Mouse (Mus musculus): ENCODE measurements around the gene Flt3l.
"Not testable (repeated sequence)": the region's sequence is repeated elsewhere in the genome, so short reads cannot be mapped to it uniquely, and the experiment has no call there.

Gene Flt3l

GRCm38 (mm10) chr7:45125144-45125600, 11.1 kb downstream of the Flt3l start:
- DNase-seq (ENCODE audit: low read depth, low spot score): peak; percentile 76

- DNase-seq (ENCODE audit: low read depth, low spot score): peak; percentile 99
Observed at GRCm38 (mm10) chr7:45124224-45125143, 11.7 kb downstream of the Flt3l start, which contains the start of gene Rps11. TSS of gene Rps11 (minus strand) at chr7:45124439.

- peak; percentile 64 for DNase-seq (ENCODE audit: low read depth, low spot score)
Observed at GRCm38 (mm10) chr7:45123186-45123570, 13.1 kb downstream of the Flt3l start.

GRCm38 (mm10) chr7:45122561-45123185, 13.6 kb downstream of the Flt3l start:
- no peak for DNase-seq (ENCODE audit: low read depth, low spot score)

GRCm38 (mm10) chr7:45121966-45122365, 14.3 kb downstream of the Flt3l start:
- DNase-seq (ENCODE audit: low read depth, low spot score): no peak

GRCm38 (mm10) chr7:45121404-45121803, 14.8 kb downstream of the Flt3l start:
- no peak for DNase-seq (ENCODE audit: low read depth, low spot score)

- DNase-seq (ENCODE audit: low read depth, low spot score): no peak
Observed at GRCm38 (mm10) chr7:45119780-45120709, 16.2 kb downstream of the Flt3l start.

- no peak for DNase-seq (ENCODE audit: low read depth, low spot score)
Observed at GRCm38 (mm10) chr7:45118336-45118735, 17.9 kb downstream of the Flt3l start.

GRCm38 (mm10) chr7:45117566-45117965, 18.7 kb downstream of the Flt3l start:
- no peak for DNase-seq (ENCODE audit: low read depth, low spot score)

- DNase-seq (ENCODE audit: low read depth, low spot score): no peak
Observed at GRCm38 (mm10) chr7:45113476-45113875, 22.8 kb downstream of the Flt3l start.

- DNase-seq (ENCODE audit: low read depth, low spot score): no peak
Observed at GRCm38 (mm10) chr7:45112529-45112928, 23.7 kb downstream of the Flt3l start.

GRCm38 (mm10) chr7:45111940-45112339, 24.3 kb downstream of the Flt3l start:
- no peak for DNase-seq (ENCODE audit: low read depth, low spot score)

- not testable (repeated sequence) for DNase-seq (ENCODE audit: low read depth, low spot score)
Observed at GRCm38 (mm10) chr7:45110089-45110488, 26.1 kb downstream of the Flt3l start.

GRCm38 (mm10) chr7:45107052-45107645, 29.1 kb downstream of the Flt3l start:
- no peak for DNase-seq (ENCODE audit: low read depth, low spot score)

GRCm38 (mm10) chr7:45106441-45106840, 29.8 kb downstream of the Flt3l start:
- no peak for DNase-seq (ENCODE audit: low read depth, low spot score)

- no peak for DNase-seq (ENCODE audit: low read depth, low spot score)
Observed at GRCm38 (mm10) chr7:45105491-45105890, 30.7 kb downstream of the Flt3l start.

- DNase-seq (ENCODE audit: low read depth, low spot score): no peak
Observed at GRCm38 (mm10) chr7:45104941-45105340, 31.3 kb downstream of the Flt3l start.

- peak; percentile 99 for DNase-seq (ENCODE audit: low read depth, low spot score)
Observed at GRCm38 (mm10) chr7:45103652-45104180, 32.5 kb downstream of the Flt3l start, which contains the start of gene Fcgrt. TSS of gene Fcgrt (minus strand) at chr7:45103851.

GRCm38 (mm10) chr7:45102940-45103585, 33.2 kb downstream of the Flt3l start:
- DNase-seq (ENCODE audit: low read depth, low spot score): peak; percentile 31

- DNase-seq (ENCODE audit: low read depth, low spot score): no peak
Observed at GRCm38 (mm10) chr7:45102441-45102840, 33.8 kb downstream of the Flt3l start.

Data from 3T3-L1 (cell line).